ENCODE assay signal across 22 mouse cellular contexts in the genomic region with DNA sequence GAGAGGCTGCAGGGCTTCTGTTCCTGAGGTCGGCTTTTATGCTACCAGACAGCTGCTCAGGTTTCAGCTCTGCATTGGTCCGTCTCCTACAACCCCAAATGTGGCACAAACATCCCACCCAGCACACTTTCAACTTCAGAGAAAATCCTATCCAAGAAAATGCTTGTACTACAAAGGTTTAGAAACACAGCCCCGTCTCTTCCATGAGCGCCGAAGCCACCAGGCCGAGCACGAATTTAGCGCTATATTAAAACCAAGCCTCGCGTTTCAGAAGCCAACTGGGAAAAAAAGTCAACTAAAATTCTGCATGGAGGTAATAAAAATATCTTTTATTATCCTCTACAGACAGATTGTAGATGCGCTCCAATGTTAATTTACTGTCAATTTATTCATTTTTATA.
DNase-seq lines count a peak whose midpoint lies in the region; ATAC-seq lines count a peak whose summit lies in the region.
"Had no signal": no experiment of that assay in that cellular context is flagged by ENCODE, and none has a peak within 500 bp of the region (broad histone marks: within the 10 kb centered on the region; RNA-seq: fewer than 3 reads in every experiment).

No protein-coding gene starts in this region.

- H3K4me1 ChIP-seq in forebrain, embryonic 14.5 days (ENCODE audit: control insufficient read depth, insufficient read depth, low read length), result no peaks in the 10 kb centered on the region
- no peaks in the 10 kb centered on the region for H3K4me1 ChIP-seq in forebrain, embryonic 13.5 days
- H3K4me1 ChIP-seq in heart, embryonic 11.5 days (ENCODE audit: control insufficient read depth, insufficient read depth, low read length), result no peaks in the 10 kb centered on the region
- H3K4me1 ChIP-seq: embryonic facial prominence, embryonic 10.5 days; heart, embryonic 10.5 days; limb, embryonic 13.5 days; liver, embryonic 12.5 days had no signal

- no peak for DNase-seq in forebrain, embryonic 14.5 days (ENCODE audit: low spot score)
- DNase-seq in heart, adult 11 months, result peak; percentile 2
- DNase-seq in left cerebral cortex, postnatal 25 days (ENCODE audit: low spot score in 2 of 2), result peak; percentile 9 to 51
- no peak for DNase-seq in left cerebral cortex, adult 18-20 months (ENCODE audit: low spot score in 2 of 2)
- DNase-seq in brain, adult 2 months (ENCODE audit: low read depth, low spot score), result peak; percentile 47
- DNase-seq: adrenal gland, postnatal 10 days; cerebellum, adult 9-10 months; kidney, adult 9 months; kidney, postnatal 14 days; lung, adult 18-20 months; lung, postnatal 10 days; thymus, adult 18-20 months; thymus, postnatal 36 days had no signal

- intact Hi-C loops in left cerebral cortex, postnatal 25 days (cut with DNase I), result loop anchor here (10.0 kb wide), 1 partner anchor 192 kb away; no protein-coding TSS in a partner anchor

- 90% methylated on average over 11 of the region's 11 CpGs for WGBS in forebrain, embryonic 14.5 days
- WGBS in forebrain, embryonic 13.5 days, result 93% methylated on average over 11 of the region's 11 CpGs
- 86% methylated on average over 11 of the region's 11 CpGs for WGBS in heart, embryonic 11.5 days (ENCODE audit: insufficient replicate concordance)

- H3K9ac ChIP-seq in forebrain, embryonic 14.5 days (ENCODE audit: low read length), result no peak overlapping the region
- no peak overlapping the region for H3K9ac ChIP-seq in forebrain, embryonic 13.5 days
- no peak overlapping the region for H3K9ac ChIP-seq in heart, embryonic 11.5 days (ENCODE audit: low read depth, low read length)
- H3K9ac ChIP-seq: limb, embryonic 13.5 days; liver, embryonic 12.5 days had no signal

- H3K36me3 ChIP-seq in forebrain, embryonic 14.5 days (ENCODE audit: control insufficient read depth, insufficient read depth, low read length), result no peaks in the 10 kb centered on the region
- no peaks in the 10 kb centered on the region for H3K36me3 ChIP-seq in forebrain, embryonic 13.5 days (ENCODE audit: poor library complexity, severe bottlenecking)
- H3K36me3 ChIP-seq in heart, embryonic 11.5 days (ENCODE audit: control insufficient read depth, insufficient read depth, low read length), result no peaks in the 10 kb centered on the region
- H3K36me3 ChIP-seq: embryonic facial prominence, embryonic 10.5 days; heart, embryonic 10.5 days; limb, embryonic 13.5 days; liver, embryonic 12.5 days had no signal

- H3K27me3 ChIP-seq in forebrain, embryonic 14.5 days (replicated peaks; ENCODE audit: control insufficient read depth, insufficient read depth, low read length), result no peaks in the 10 kb centered on the region
- no peaks in the 10 kb centered on the region for H3K27me3 ChIP-seq in forebrain, embryonic 13.5 days
- no peaks in the 10 kb centered on the region for H3K27me3 ChIP-seq in heart, embryonic 11.5 days (ENCODE audit: control insufficient read depth, insufficient read depth, low read length)
- H3K27me3 ChIP-seq: limb, embryonic 13.5 days; liver, embryonic 12.5 days had no signal

- no peaks in the 10 kb centered on the region; the same call in 1 of the 2 replicates for H3K9me3 ChIP-seq in forebrain, embryonic 14.5 days (replicated peaks; ENCODE audit: control insufficient read depth, low read length)
- no peaks in the 10 kb centered on the region for H3K9me3 ChIP-seq in forebrain, embryonic 13.5 days (replicated peaks)
- 0 out of 2 replicates have a peak, but pooled peaks cover 2% of the 10 kb centered on the region for H3K9me3 ChIP-seq in heart, embryonic 11.5 days (replicated peaks; ENCODE audit: control insufficient read depth, low read length)

- H3K27ac ChIP-seq in forebrain, embryonic 14.5 days (ENCODE audit: low read depth, low read length), result peak overlapping the region; percentile 33; the same call in 1 of the 2 replicates
- H3K27ac ChIP-seq in forebrain, embryonic 13.5 days, result no peak overlapping the region
- H3K27ac ChIP-seq in heart, embryonic 11.5 days (ENCODE audit: low read depth, low read length), result no peak overlapping the region
- H3K27ac ChIP-seq: embryonic facial prominence, embryonic 10.5 days; heart, embryonic 10.5 days; limb, embryonic 13.5 days; liver, embryonic 12.5 days had no signal

- ATAC-seq in forebrain, embryonic 14.5 days, result no peak
- ATAC-seq in forebrain, embryonic 13.5 days, result no peak
- no peak for ATAC-seq in heart, embryonic 11.5 days (replicated peaks; ENCODE audit: insufficient number of reproducible peaks, low FRiP score, low TSS enrichment)
- ATAC-seq: hindbrain, embryonic 16.5 days; intestine, embryonic 16.5 days; liver, embryonic 12.5 days had no signal

- no peak overlapping the region for H3K4me2 ChIP-seq in forebrain, embryonic 14.5 days (ENCODE audit: low read length)
- H3K4me2 ChIP-seq in forebrain, embryonic 13.5 days, result no peak overlapping the region
- no peak overlapping the region for H3K4me2 ChIP-seq in heart, embryonic 11.5 days
- H3K4me2 ChIP-seq: limb, embryonic 13.5 days; liver, embryonic 12.5 days; midbrain, embryonic 11.5 days had no signal

- H3K4me3 ChIP-seq in forebrain, embryonic 14.5 days (ENCODE audit: low read depth, low read length), result no peak overlapping the region
- no peak overlapping the region for H3K4me3 ChIP-seq in forebrain, embryonic 13.5 days
- no peak overlapping the region for H3K4me3 ChIP-seq in heart, embryonic 11.5 days (ENCODE audit: low read depth, low read length)
- H3K4me3 ChIP-seq: embryonic facial prominence, embryonic 10.5 days; heart, embryonic 10.5 days; limb, embryonic 13.5 days; liver, embryonic 12.5 days had no signal

Comparison
In these comparisons a context has a peak if more than half of its experiments do, and no peak if none do; other contexts are left out.
1. DNase-seq: peak in heart, adult 11 months (single experiment), left cerebral cortex, postnatal 25 days (2 of 2) and brain, adult 2 months (single experiment); none in forebrain, embryonic 14.5 days (single experiment) and left cerebral cortex, adult 18-20 months (0 of 2).